Mouse (Mus musculus): ENCODE results near the gene Scn3b. TPM values are rescaled to one million over a fixed set of nuclear protein-coding genes. Genes with fewer than 3 reads are reported as not detected.

Scn3b gene
- total and polyA plus RNA-seq, 2 experiments from 2014 or later = 109 to 159 TPM

GRCm38 (mm10) chr9:40320879-40321667 lies 52.1 kb downstream of the Scn3b start:
- ATAC-seq (peak; percentile 89), DNase-seq (ENCODE audit: low spot score) (peak; percentile 64)
- H3K4me1 ChIP-seq (ENCODE audit: insufficient read depth, low read length) = 0 out of 2 replicates have a peak, but pooled peaks cover 8% of the 10 kb centered on the region
- WGBS = 48% methylated on average over 12 of the region's 12 CpGs
- H3K27ac ChIP-seq = peak overlapping the region; percentile 70
- no peak for TF ChIP-seq CTCF (IDR thresholded peaks at IDR 0.05; ENCODE audit: low read depth)
- peaks cover 26% of the 10 kb centered on the region for H3K36me3 ChIP-seq (ENCODE audit: insufficient read depth, low read length)
- no peak overlapping the region for H3K9ac ChIP-seq (replicated peaks; ENCODE audit: low read length)
- H3K27me3 ChIP-seq (ENCODE audit: insufficient read depth, low read length) = no peaks in the 10 kb centered on the region
- 0 out of 2 replicates have a peak overlapping the region, but pooled peaks have one; percentile 2 for H3K4me2 ChIP-seq (ENCODE audit: low read depth, low read length)
- H3K9me3 ChIP-seq (ENCODE audit: low read length) = no peaks in the 10 kb centered on the region
- H3K4me3 ChIP-seq (ENCODE audit: low read length) = no peak overlapping the region

DNA sequence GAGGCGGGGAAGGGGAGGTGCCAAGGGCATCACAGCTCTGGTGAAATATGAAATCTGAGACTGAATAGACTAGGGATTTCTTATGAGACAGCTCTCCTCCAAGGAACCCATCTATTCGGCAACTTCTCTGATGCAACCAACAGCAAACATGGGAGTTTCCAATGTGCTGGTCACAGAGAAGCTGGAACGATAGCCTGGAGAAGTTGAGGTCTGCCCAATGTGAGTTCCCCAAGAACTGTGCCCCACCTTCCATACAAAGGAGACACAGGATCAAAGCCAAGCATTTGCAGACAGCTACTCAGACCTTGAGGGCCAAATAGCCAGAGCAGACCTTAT lies 52.6 kb downstream of the Scn3b start:
- no peak overlapping the region for H3K4me2 ChIP-seq (ENCODE audit: low read depth, low read length)
- peak overlapping the region; percentile 70 for H3K27ac ChIP-seq
- H3K27me3 ChIP-seq (ENCODE audit: insufficient read depth, low read length) = no peaks in the 10 kb centered on the region
- no peaks in the 10 kb centered on the region for H3K9me3 ChIP-seq (ENCODE audit: low read length)
- DNase-seq (ENCODE audit: low spot score) (no peak), ATAC-seq (no peak)
- H3K36me3 ChIP-seq (ENCODE audit: insufficient read depth, low read length) = peaks cover 28% of the 10 kb centered on the region
- 0 out of 2 replicates have a peak, but pooled peaks cover 8% of the 10 kb centered on the region for H3K4me1 ChIP-seq (ENCODE audit: insufficient read depth, low read length)
- H3K4me3 ChIP-seq (ENCODE audit: low read length) = no peak overlapping the region
- no peak overlapping the region for H3K9ac ChIP-seq (replicated peaks; ENCODE audit: low read length)
- 78% methylated on average over 3 of the region's 3 CpGs for WGBS
- no peak for TF ChIP-seq CTCF (IDR thresholded peaks at IDR 0.05; ENCODE audit: low read depth)

DNA sequence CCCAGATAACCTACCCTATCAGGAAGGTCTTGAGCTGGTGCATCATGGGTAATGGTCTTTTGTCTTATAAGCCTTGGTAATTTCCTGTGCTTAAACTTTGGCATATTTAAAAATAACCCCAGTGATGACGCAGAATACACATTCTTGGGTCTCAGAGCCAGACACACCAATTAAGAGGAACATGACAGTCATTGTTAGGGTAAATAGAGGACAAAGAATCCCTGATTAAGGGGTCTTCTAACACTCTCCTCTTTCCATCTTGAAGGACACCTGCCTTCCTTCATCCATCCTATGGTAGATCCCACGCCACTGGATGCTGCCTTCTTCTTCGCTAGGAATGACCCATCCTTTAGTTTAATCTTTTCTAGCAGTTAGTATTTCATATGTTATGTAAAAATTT lies 53.4 kb downstream of the Scn3b start:
- Histone ChIP-seq H3K4me3 (ENCODE audit: low read length) (no peak overlapping the region), H3K27ac (no peak overlapping the region), H3K27me3 (ENCODE audit: insufficient read depth, low read length) (no peaks in the 10 kb centered on the region), H3K9ac (replicated peaks; ENCODE audit: low read length) (no peak overlapping the region), H3K4me2 (ENCODE audit: low read depth, low read length) (no peak overlapping the region), H3K4me1 (ENCODE audit: insufficient read depth, low read length) (0 out of 2 replicates have a peak, but pooled peaks cover 8% of the 10 kb centered on the region), H3K9me3 (ENCODE audit: low read length) (no peaks in the 10 kb centered on the region), H3K36me3 (ENCODE audit: insufficient read depth, low read length) (peaks cover 24% of the 10 kb centered on the region)
- ATAC-seq (no peak), DNase-seq (ENCODE audit: low spot score) (no peak)
- TF ChIP-seq CTCF (IDR thresholded peaks at IDR 0.05; ENCODE audit: low read depth) = no peak
- WGBS = 93% methylated on average over 3 of the region's 3 CpGs

GRCm38 (mm10) chr9:40323171-40323570 lies 54.2 kb downstream of the Scn3b start:
- DNase-seq (ENCODE audit: low spot score) (no peak), ATAC-seq (no peak)
- H3K4me1 ChIP-seq (ENCODE audit: insufficient read depth, low read length) = 0 out of 2 replicates have a peak, but pooled peaks cover 8% of the 10 kb centered on the region
- no peak for TF ChIP-seq CTCF (IDR thresholded peaks at IDR 0.05; ENCODE audit: low read depth)
- H3K36me3 ChIP-seq (ENCODE audit: insufficient read depth, low read length) = peaks cover 28% of the 10 kb centered on the region
- no peak overlapping the region for H3K4me2 ChIP-seq (ENCODE audit: low read depth, low read length)
- no peak overlapping the region for H3K4me3 ChIP-seq (ENCODE audit: low read length)
- no peak overlapping the region for H3K27ac ChIP-seq
- no peak overlapping the region for H3K9ac ChIP-seq (replicated peaks; ENCODE audit: low read length)
- H3K9me3 ChIP-seq (ENCODE audit: low read length) = no peaks in the 10 kb centered on the region
- whole genome bisulfite sequencing = 79% methylated on average over 5 of the region's 5 CpGs
- H3K27me3 ChIP-seq (ENCODE audit: insufficient read depth, low read length) = no peaks in the 10 kb centered on the region

- ATAC-seq = no peak
- peaks cover 33% of the 10 kb centered on the region for H3K36me3 ChIP-seq (ENCODE audit: insufficient read depth, low read length)
- WGBS = 69% methylated on average over 6 of the region's 6 CpGs
Measured at GRCm38 (mm10) chr9:40323773-40324172, 54.8 kb downstream of the Scn3b start.

DNA sequence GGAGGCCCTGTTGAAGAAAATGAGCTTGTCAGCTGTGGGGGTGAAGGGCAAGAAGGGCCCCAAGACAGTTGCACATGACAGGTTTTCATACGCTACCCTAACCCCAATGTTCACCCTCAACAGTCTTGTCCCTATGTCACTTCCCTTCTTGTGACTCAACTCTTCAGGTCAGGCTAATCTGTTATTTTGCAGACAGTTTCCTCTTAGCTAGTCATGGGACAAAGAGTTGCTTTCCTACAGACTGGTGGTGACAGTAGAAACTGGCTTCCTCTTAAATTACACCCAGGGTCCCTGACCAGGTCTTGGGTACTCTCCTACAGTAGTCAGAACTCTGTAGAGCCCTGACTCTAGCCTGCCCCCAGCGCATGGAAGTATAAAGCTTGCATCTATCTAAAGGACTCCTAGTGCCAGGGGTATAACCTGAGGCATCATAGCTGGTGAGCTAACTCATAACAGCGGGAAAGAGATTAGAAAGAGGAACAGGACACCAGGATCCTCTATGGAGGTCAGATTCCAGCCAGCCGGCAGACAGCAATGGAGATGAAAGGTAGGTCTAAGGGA lies 55.3 kb downstream of the Scn3b start:
- H3K4me2 ChIP-seq (ENCODE audit: low read depth, low read length) = no peak overlapping the region
- no peak overlapping the region for H3K4me3 ChIP-seq (ENCODE audit: low read length)
- ATAC-seq = no peak
- no peak overlapping the region for H3K9ac ChIP-seq (replicated peaks; ENCODE audit: low read length)
- 95% methylated on average over 4 of the region's 4 CpGs for WGBS
- DNase-seq (ENCODE audit: low spot score) = no peak
- TF ChIP-seq CTCF (IDR thresholded peaks at IDR 0.05; ENCODE audit: low read depth) = no peak
- 0 out of 2 replicates have a peak, but pooled peaks cover 8% of the 10 kb centered on the region for H3K4me1 ChIP-seq (ENCODE audit: insufficient read depth, low read length)
- no peaks in the 10 kb centered on the region for H3K27me3 ChIP-seq (ENCODE audit: insufficient read depth, low read length)
- peaks cover 36% of the 10 kb centered on the region for H3K36me3 ChIP-seq (ENCODE audit: insufficient read depth, low read length)
- H3K9me3 ChIP-seq (ENCODE audit: low read length) = no peaks in the 10 kb centered on the region
- no peak overlapping the region for H3K27ac ChIP-seq

More at GRCm38 (mm10) chr9:40323773-40324172, 54.8 kb downstream of the Scn3b start:
- no peaks in the 10 kb centered on the region for H3K27me3 ChIP-seq (ENCODE audit: insufficient read depth, low read length)
- H3K4me1 ChIP-seq (ENCODE audit: insufficient read depth, low read length) = 0 out of 2 replicates have a peak, but pooled peaks cover 8% of the 10 kb centered on the region
- H3K9me3 ChIP-seq (ENCODE audit: low read length) = no peaks in the 10 kb centered on the region
- TF ChIP-seq CTCF (IDR thresholded peaks at IDR 0.05; ENCODE audit: low read depth) = no peak
- H3K4me3 ChIP-seq (ENCODE audit: low read length) = no peak overlapping the region
- no peak overlapping the region for H3K4me2 ChIP-seq (ENCODE audit: low read depth, low read length)
- H3K27ac ChIP-seq = no peak overlapping the region
- no peak for DNase-seq (ENCODE audit: low spot score)
- no peak overlapping the region for H3K9ac ChIP-seq (replicated peaks; ENCODE audit: low read length)

DNA sequence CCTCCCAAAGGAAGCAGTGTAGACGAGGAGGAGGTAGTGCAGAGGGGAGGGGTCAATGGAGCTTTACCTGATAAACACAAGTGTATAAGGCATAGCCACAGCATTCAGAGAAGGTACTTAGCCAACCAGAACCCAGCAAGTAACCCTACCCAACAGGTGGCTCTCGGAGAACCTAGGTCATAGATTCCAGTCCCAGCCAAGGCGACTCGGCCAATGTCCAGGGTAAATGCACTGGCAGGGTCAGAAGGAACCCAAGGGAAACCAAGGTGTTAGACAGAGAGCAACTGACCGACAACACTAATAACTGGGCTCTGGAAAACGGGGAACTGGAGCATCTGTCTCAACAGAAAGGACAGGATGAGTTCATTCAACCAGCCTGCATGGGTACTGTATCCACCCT lies 55.8 kb downstream of the Scn3b start:
- Histone ChIP-seq H3K27ac (no peak overlapping the region), H3K4me2 (ENCODE audit: low read depth, low read length) (no peak overlapping the region), H3K4me1 (ENCODE audit: insufficient read depth, low read length) (0 out of 2 replicates have a peak, but pooled peaks cover 8% of the 10 kb centered on the region), H3K27me3 (ENCODE audit: insufficient read depth, low read length) (no peaks in the 10 kb centered on the region), H3K36me3 (ENCODE audit: insufficient read depth, low read length) (peaks cover 36% of the 10 kb centered on the region), H3K9ac (replicated peaks; ENCODE audit: low read length) (no peak overlapping the region), H3K9me3 (ENCODE audit: low read length) (no peaks in the 10 kb centered on the region), H3K4me3 (ENCODE audit: low read length) (no peak overlapping the region)
- no peak for TF ChIP-seq CTCF (IDR thresholded peaks at IDR 0.05; ENCODE audit: low read depth)
- DNase-seq (ENCODE audit: low spot score) (no peak), ATAC-seq (no peak)
- WGBS = 96% methylated on average over 6 of the region's 6 CpGs

Data from hindbrain, postnatal 0 days (tissue).